Mouse (Mus musculus) intestine, postnatal 0 days (tissue): ENCODE data around the gene Aco2. TPM values are rescaled to one million over a fixed set of nuclear protein-coding genes. Genes with fewer than 3 reads are reported as not detected.
A peak's percentile ranks its signal among the peaks of the same experiment; 100 is the strongest.

Source experiments
- ATAC-seq: fragments of 200-750 bp; cut with Nextera tagmentation; 2 replicates; pipeline ENCODE4 v1.8.0; 2017; ENCODE audit warnings: mild to moderate bottlenecking, moderate TSS enrichment, moderate library complexity
- H3K27ac ChIP-seq: fragments of 300-500 bp; sonication (generic); 2 replicates; pipeline ENCODE4 v1.5.1; 2014; ENCODE audit warnings: mild to moderate bottlenecking, low read depth, low read length, moderate library complexity
- H3K27me3 ChIP-seq: fragments of 300-500 bp; sonication (generic); replicated peaks from 2 replicates; pipeline ENCODE4 v1.6.1; 2014; ENCODE audit warnings: low read length, mixed read lengths; ENCODE audit not compliant: control insufficient read depth, insufficient read depth
- H3K36me3 ChIP-seq: fragments of 300-500 bp; sonication (generic); 2 replicates; pipeline ENCODE4 v1.6.1; 2014; ENCODE audit warnings: mild to moderate bottlenecking, moderate library complexity; ENCODE audit not compliant: control insufficient read depth, insufficient read depth
- H3K4me1 ChIP-seq: fragments of 300-500 bp; sonication (generic); replicated peaks from 2 replicates; pipeline ENCODE4 v1.6.1; 2014; ENCODE audit warnings: antibody characterized with exemption, low read length, mixed read lengths; ENCODE audit not compliant: control insufficient read depth, insufficient read depth
- H3K4me2 ChIP-seq: fragments of 300-500 bp; sonication (generic); replicated peaks from 2 replicates; pipeline ENCODE4 v1.6.1; 2014; ENCODE audit warnings: low read depth, mild to moderate bottlenecking, moderate library complexity
- H3K4me3 ChIP-seq: fragments of 300-500 bp; sonication (generic); 2 replicates; pipeline ENCODE4 v1.5.1; 2014; ENCODE audit warnings: low read depth, low read length
- H3K9ac ChIP-seq: fragments of 300-500 bp; sonication (generic); 2 replicates; pipeline ENCODE4 v1.6.1; 2014; ENCODE audit warnings: mild to moderate bottlenecking, low read depth, low read length
- H3K9me3 ChIP-seq: fragments of 300-500 bp; sonication (generic); 2 replicates; pipeline ENCODE4 v1.6.1; 2016; ENCODE audit warnings: mixed run types; ENCODE audit not compliant: control insufficient read depth
- CTCF ChIP-seq: sonication (generic); IDR thresholded peaks from 2 replicates; pipeline ENCODE4 v1.5.1; 2016; ENCODE audit warnings: low read depth, mild to moderate bottlenecking, control low read depth, antibody characterized with exemption, moderate library complexity
- WGBS: fragments of 180-500 bp; shearing (Covaris S2); extraction: QIAGEN DNeasy Blood & Tissue Kit; methylation state at CpG from one replicate; pipeline ENCODE4 v1.1.7; 2014; 5-methylcytosine and 5-hydroxymethylcytosine counted together
- polyA plus RNA-seq: library from polyadenylated mRNA; unstranded; fragments of >200 nt; fragmentation: Nextera tagmentation; extraction: Ambion mirVana; gene quantifications from 2 replicates; pipeline ENCODE4 v1.2.1, GENCODE M21; 2015

The Aco2 gene
- polyA plus RNA-seq, 1 experiment from 2014 or later: 209 TPM

- H3K36me3 ChIP-seq: peaks cover 18% of the 10 kb centered on the region
- 81% methylated on average over 5 of the region's 5 CpGs for WGBS
These were observed 27.0 kb upstream of the Aco2 start for GRCm38 (mm10) chr15:81845033-81845625.

GRCm38 (mm10) chr15:81845724-81846123, 26.4 kb upstream of the Aco2 start:
- H3K4me2 ChIP-seq: no peak overlapping the region
- H3K4me3 ChIP-seq: no peak overlapping the region
- peak; percentile 92 for ATAC-seq
- H3K27ac ChIP-seq: peak overlapping the region; percentile 61
- no peaks in the 10 kb centered on the region for H3K27me3 ChIP-seq
- no peak for TF ChIP-seq CTCF
- H3K9me3 ChIP-seq: no peaks in the 10 kb centered on the region
- no peak overlapping the region for H3K9ac ChIP-seq
- no peaks in the 10 kb centered on the region; the same call in 1 of the 2 replicates for H3K4me1 ChIP-seq
- WGBS: 9% methylated on average over 4 of the region's 4 CpGs
- H3K36me3 ChIP-seq: peaks cover 24% of the 10 kb centered on the region

More at GRCm38 (mm10) chr15:81845033-81845625, 27.0 kb upstream of the Aco2 start:
- Histone ChIP-seq H3K4me2 (no peak overlapping the region), H3K27me3 (no peaks in the 10 kb centered on the region), H3K4me3 (no peak overlapping the region), H3K9me3 (no peaks in the 10 kb centered on the region), H3K9ac (no peak overlapping the region), H3K4me1 (no peaks in the 10 kb centered on the region; the same call in 1 of the 2 replicates), H3K27ac (peak overlapping the region; percentile 61)
- no peak for TF ChIP-seq CTCF
- ATAC-seq: no peak

- TF ChIP-seq CTCF: no peak
- H3K4me1 ChIP-seq: no peaks in the 10 kb centered on the region; the same call in 1 of the 2 replicates
- WGBS: 79% methylated on average over 9 of the region's 9 CpGs
- H3K27ac ChIP-seq: peak overlapping the region; percentile 61
- H3K9me3 ChIP-seq: no peaks in the 10 kb centered on the region
- no peaks in the 10 kb centered on the region for H3K27me3 ChIP-seq
- ATAC-seq: 0 out of 2 replicates have a peak, but pooled peaks have one; percentile 0
- H3K9ac ChIP-seq: no peak overlapping the region
- H3K4me2 ChIP-seq: no peak overlapping the region
- peaks cover 34% of the 10 kb centered on the region for H3K36me3 ChIP-seq
- no peak overlapping the region for H3K4me3 ChIP-seq
These were observed 25.4 kb upstream of the Aco2 start for GRCm38 (mm10) chr15:81846755-81847154.

- WGBS: 84% methylated on average over 4 of the region's 4 CpGs
- TF ChIP-seq CTCF: no peak
- Histone ChIP-seq H3K9ac (no peak overlapping the region), H3K9me3 (no peaks in the 10 kb centered on the region), H3K36me3 (peaks cover 36% of the 10 kb centered on the region), H3K4me2 (no peak overlapping the region), H3K27ac (0 out of 2 replicates have a peak overlapping the region, but pooled peaks have one; percentile 61), H3K27me3 (no peaks in the 10 kb centered on the region), H3K4me1 (no peaks in the 10 kb centered on the region; the same call in 1 of the 2 replicates), H3K4me3 (no peak overlapping the region)
- ATAC-seq: no peak
These were observed 24.9 kb upstream of the Aco2 start for GRCm38 (mm10) chr15:81847161-81847560.

GRCm38 (mm10) chr15:81847861-81848260, 24.2 kb upstream of the Aco2 start:
- peak overlapping the region; percentile 3; the same call in 1 of the 2 replicates for H3K27ac ChIP-seq
- peaks cover 43% of the 10 kb centered on the region for H3K36me3 ChIP-seq
- H3K4me3 ChIP-seq: no peak overlapping the region
- H3K9ac ChIP-seq: no peak overlapping the region
- H3K27me3 ChIP-seq: no peaks in the 10 kb centered on the region
- no peaks in the 10 kb centered on the region for H3K9me3 ChIP-seq
- H3K4me1 ChIP-seq: no peaks in the 10 kb centered on the region; the same call in 1 of the 2 replicates
- TF ChIP-seq CTCF: no peak
- ATAC-seq: no peak
- no peak overlapping the region for H3K4me2 ChIP-seq
- WGBS: 76% methylated on average over 5 of the region's 5 CpGs

- 29% methylated on average over 7 of the region's 7 CpGs for WGBS
- H3K4me2 ChIP-seq: no peak overlapping the region
- H3K27me3 ChIP-seq: no peaks in the 10 kb centered on the region
- no peaks in the 10 kb centered on the region; the same call in 1 of the 2 replicates for H3K4me1 ChIP-seq
- peak; percentile 84 for TF ChIP-seq CTCF
- no peak overlapping the region for H3K9ac ChIP-seq
- no peaks in the 10 kb centered on the region for H3K9me3 ChIP-seq
- H3K27ac ChIP-seq: no peak overlapping the region
- H3K4me3 ChIP-seq: no peak overlapping the region
- no peak for ATAC-seq
- H3K36me3 ChIP-seq: peaks cover 44% of the 10 kb centered on the region
These were observed 23.8 kb upstream of the Aco2 start for GRCm38 (mm10) chr15:81848301-81848700.
